Mouse (Mus musculus): ENCODE data around the gene Tmem88. TPM values are rescaled to one million over a fixed set of nuclear protein-coding genes. Genes with fewer than 3 reads are reported as not detected.
A peak's percentile ranks its signal among the peaks of the same experiment; 100 is the strongest.

Tmem88 gene
- polyA plus RNA-seq, 1 experiment from 2014 or later: 39.1 TPM

GRCm38 (mm10) chr11:69388680-69389079 is 9.4 kb downstream of the Tmem88 start:
- H3K4me2 ChIP-seq: no peak overlapping the region
- no peaks in the 10 kb centered on the region for H3K27me3 ChIP-seq (ENCODE audit: insufficient read depth, low read length)
- TF ChIP-seq CTCF (IDR thresholded peaks at IDR 0.05; ENCODE audit: low read depth): no peak
- H3K4me1 ChIP-seq (ENCODE audit: insufficient read depth): no peaks in the 10 kb centered on the region
- H3K4me3 ChIP-seq (ENCODE audit: low read depth, low read length): no peak overlapping the region
- no peak overlapping the region for H3K27ac ChIP-seq (ENCODE audit: low read depth)
- ATAC-seq (ENCODE audit: insufficient read depth) (no peak), DNase-seq (no peak)
- 94% methylated on average over 4 of the region's 4 CpGs for WGBS
- no peak overlapping the region for H3K9ac ChIP-seq
- no peaks in the 10 kb centered on the region for H3K9me3 ChIP-seq (ENCODE audit: low read depth, low read length)
- peaks cover 3% of the 10 kb centered on the region; the same call in 1 of the 2 replicates for H3K36me3 ChIP-seq (ENCODE audit: insufficient read depth)

GRCm38 (mm10) chr11:69386758-69387157 is 11.3 kb downstream of the Tmem88 start:
- peak; percentile 43 for TF ChIP-seq CTCF (IDR thresholded peaks at IDR 0.05; ENCODE audit: low read depth)
- WGBS: 57% methylated on average over 7 of the region's 7 CpGs
- Histone ChIP-seq H3K36me3 (ENCODE audit: insufficient read depth) (peaks cover 6% of the 10 kb centered on the region; the same call in 1 of the 2 replicates), H3K4me2 (no peak overlapping the region), H3K4me3 (ENCODE audit: low read depth, low read length) (no peak overlapping the region), H3K27ac (ENCODE audit: low read depth) (no peak overlapping the region), H3K9ac (no peak overlapping the region), H3K27me3 (ENCODE audit: insufficient read depth, low read length) (no peaks in the 10 kb centered on the region), H3K9me3 (ENCODE audit: low read depth, low read length) (no peaks in the 10 kb centered on the region), H3K4me1 (ENCODE audit: insufficient read depth) (no peaks in the 10 kb centered on the region)
- no peak for DNase-seq
- ATAC-seq (ENCODE audit: insufficient read depth): no peak

GRCm38 (mm10) chr11:69384979-69385378 is 13.1 kb downstream of the Tmem88 start:
- Histone ChIP-seq H3K4me1 (ENCODE audit: insufficient read depth) (no peaks in the 10 kb centered on the region), H3K9me3 (ENCODE audit: low read depth, low read length) (no peaks in the 10 kb centered on the region), H3K4me3 (ENCODE audit: low read depth, low read length) (no peak overlapping the region), H3K36me3 (ENCODE audit: insufficient read depth) (peaks cover 6% of the 10 kb centered on the region; the same call in 1 of the 2 replicates), H3K4me2 (no peak overlapping the region), H3K9ac (no peak overlapping the region), H3K27me3 (ENCODE audit: insufficient read depth, low read length) (no peaks in the 10 kb centered on the region), H3K27ac (ENCODE audit: low read depth) (no peak overlapping the region)
- 75% methylated on average over 6 of the region's 6 CpGs for WGBS
- TF ChIP-seq CTCF (IDR thresholded peaks at IDR 0.05; ENCODE audit: low read depth): no peak
- ATAC-seq (ENCODE audit: insufficient read depth) (no peak), DNase-seq (no peak)

- DNase-seq: no peak
- 60% methylated on average over 10 of the region's 10 CpGs for WGBS
- no peaks in the 10 kb centered on the region for H3K9me3 ChIP-seq (ENCODE audit: low read depth, low read length)
- H3K4me3 ChIP-seq (ENCODE audit: low read depth, low read length): no peak overlapping the region
- no peaks in the 10 kb centered on the region for H3K4me1 ChIP-seq (ENCODE audit: insufficient read depth)
- peaks cover 12% of the 10 kb centered on the region; the same call in 1 of the 2 replicates for H3K36me3 ChIP-seq (ENCODE audit: insufficient read depth)
- TF ChIP-seq CTCF (IDR thresholded peaks at IDR 0.05; ENCODE audit: low read depth): no peak
- peak overlapping the region; percentile 20; the same call in 1 of the 2 replicates for H3K9ac ChIP-seq
- no peak for ATAC-seq (ENCODE audit: insufficient read depth)
- no peak overlapping the region for H3K27ac ChIP-seq (ENCODE audit: low read depth)
- no peaks in the 10 kb centered on the region for H3K27me3 ChIP-seq (ENCODE audit: insufficient read depth, low read length)
- no peak overlapping the region for H3K4me2 ChIP-seq
Measured at GRCm38 (mm10) chr11:69382478-69383105, 15.4 kb downstream of the Tmem88 start.

GRCm38 (mm10) chr11:69381356-69381755 is 16.7 kb downstream of the Tmem88 start:
- Histone ChIP-seq H3K4me2 (no peak overlapping the region), H3K27ac (ENCODE audit: low read depth) (no peak overlapping the region), H3K9me3 (ENCODE audit: low read depth, low read length) (no peaks in the 10 kb centered on the region), H3K27me3 (ENCODE audit: insufficient read depth, low read length) (no peaks in the 10 kb centered on the region), H3K36me3 (ENCODE audit: insufficient read depth) (peaks cover 13% of the 10 kb centered on the region; the same call in 1 of the 2 replicates), H3K4me1 (ENCODE audit: insufficient read depth) (no peaks in the 10 kb centered on the region), H3K4me3 (ENCODE audit: low read depth, low read length) (no peak overlapping the region), H3K9ac (no peak overlapping the region)
- DNase-seq (no peak), ATAC-seq (ENCODE audit: insufficient read depth) (no peak)
- TF ChIP-seq CTCF (IDR thresholded peaks at IDR 0.05; ENCODE audit: low read depth): no peak
- 72% methylated on average over 6 of the region's 6 CpGs for WGBS

- Histone ChIP-seq H3K36me3 (ENCODE audit: insufficient read depth) (peaks cover 19% of the 10 kb centered on the region; the same call in 1 of the 2 replicates), H3K27me3 (ENCODE audit: insufficient read depth, low read length) (no peaks in the 10 kb centered on the region), H3K4me3 (ENCODE audit: low read depth, low read length) (no peak overlapping the region), H3K4me2 (no peak overlapping the region), H3K4me1 (ENCODE audit: insufficient read depth) (no peaks in the 10 kb centered on the region), H3K27ac (ENCODE audit: low read depth) (no peak overlapping the region), H3K9me3 (ENCODE audit: low read depth, low read length) (no peaks in the 10 kb centered on the region), H3K9ac (no peak overlapping the region)
- 79% methylated on average over 3 of the region's 3 CpGs for WGBS
- TF ChIP-seq CTCF (IDR thresholded peaks at IDR 0.05; ENCODE audit: low read depth): no peak
- DNase-seq (no peak), ATAC-seq (ENCODE audit: insufficient read depth) (no peak)
Measured at GRCm38 (mm10) chr11:69379600-69379999, 18.4 kb downstream of the Tmem88 start.

- Histone ChIP-seq H3K4me1 (ENCODE audit: insufficient read depth) (peaks cover under 1% of the 10 kb centered on the region; the same call in 1 of the 2 replicates), H3K4me2 (no peak overlapping the region), H3K27ac (ENCODE audit: low read depth) (no peak overlapping the region), H3K27me3 (ENCODE audit: insufficient read depth, low read length) (no peaks in the 10 kb centered on the region), H3K36me3 (ENCODE audit: insufficient read depth) (peaks cover 30% of the 10 kb centered on the region), H3K4me3 (ENCODE audit: low read depth, low read length) (no peak overlapping the region), H3K9me3 (ENCODE audit: low read depth, low read length) (no peaks in the 10 kb centered on the region), H3K9ac (no peak overlapping the region)
- 68% methylated on average over 3 of the region's 3 CpGs for WGBS
- no peak for ATAC-seq (ENCODE audit: insufficient read depth)
- TF ChIP-seq CTCF (IDR thresholded peaks at IDR 0.05; ENCODE audit: low read depth): no peak
- DNase-seq: no peak
Measured at GRCm38 (mm10) chr11:69377766-69378165, 20.3 kb downstream of the Tmem88 start.
